Mouse (Mus musculus) liver, embryonic 16.5 days (tissue): ENCODE measurements around the gene Csdc2. TPM values are rescaled to one million over a fixed set of nuclear protein-coding genes. Genes with fewer than 3 reads are reported as not detected.

ENCODE experiments used
- ATAC-seq: fragments of 200-750 bp; cut with Nextera tagmentation; 2 replicates; pipeline ENCODE4 v1.8.0; 2017; ENCODE audit warnings: low read depth, mild to moderate bottlenecking, moderate number of reproducible peaks, moderate library complexity
- H3K27ac ChIP-seq: fragments of 300-500 bp; sonication (generic); 2 replicates; pipeline ENCODE4 v1.5.1; 2014; ENCODE audit warnings: mild to moderate bottlenecking, low read length
- H3K27me3 ChIP-seq: fragments of 300-500 bp; sonication (generic); 2 replicates; pipeline ENCODE4 v1.6.1; 2014; ENCODE audit warnings: low read depth, low read length, mixed read lengths; ENCODE audit not compliant: control insufficient read depth, insufficient read depth
- H3K36me3 ChIP-seq: fragments of 300-500 bp; sonication (generic); 2 replicates; pipeline ENCODE4 v1.6.1; 2014; ENCODE audit warnings: mild to moderate bottlenecking; ENCODE audit not compliant: control insufficient read depth, insufficient read depth
- H3K4me1 ChIP-seq: fragments of 300-500 bp; sonication (generic); 2 replicates; pipeline ENCODE4 v1.6.1; 2014; ENCODE audit warnings: low read depth, low read length, mixed read lengths; ENCODE audit not compliant: control insufficient read depth
- H3K4me2 ChIP-seq: fragments of 300-500 bp; sonication (generic); 2 replicates; pipeline ENCODE4 v1.6.1; 2014; ENCODE audit warnings: low read depth, low read length, mixed read lengths
- H3K4me3 ChIP-seq: fragments of 300-500 bp; sonication (generic); 2 replicates; pipeline ENCODE4 v1.5.1; 2014; ENCODE audit warnings: low read depth, mild to moderate bottlenecking, low read length
- H3K9ac ChIP-seq: fragments of 300-500 bp; sonication (generic); 2 replicates; pipeline ENCODE4 v1.6.1; 2014; ENCODE audit warnings: low read depth, low read length
- H3K9me3 ChIP-seq: fragments of 300-500 bp; sonication (generic); replicated peaks from 2 replicates; pipeline ENCODE4 v1.6.1; 2016; ENCODE audit warnings: low read length; ENCODE audit not compliant: control insufficient read depth
- WGBS: fragments of 180-500 bp; shearing (Covaris S2); extraction: QIAGEN DNeasy Blood & Tissue Kit; methylation state at CpG from one replicate; pipeline ENCODE4 v1.1.7; 2014; ENCODE audit not compliant: insufficient replicate concordance; 5-methylcytosine and 5-hydroxymethylcytosine counted together
- polyA plus RNA-seq: library from polyadenylated mRNA; unstranded; fragments of >200 nt; fragmentation: Nextera tagmentation; extraction: Ambion mirVana; gene quantifications from 2 replicates; pipeline ENCODE4 v1.2.1, GENCODE M21; 2015

Csdc2 gene
- polyA plus RNA-seq, 1 experiment from 2014 or later, result 1.3 TPM

DNA sequence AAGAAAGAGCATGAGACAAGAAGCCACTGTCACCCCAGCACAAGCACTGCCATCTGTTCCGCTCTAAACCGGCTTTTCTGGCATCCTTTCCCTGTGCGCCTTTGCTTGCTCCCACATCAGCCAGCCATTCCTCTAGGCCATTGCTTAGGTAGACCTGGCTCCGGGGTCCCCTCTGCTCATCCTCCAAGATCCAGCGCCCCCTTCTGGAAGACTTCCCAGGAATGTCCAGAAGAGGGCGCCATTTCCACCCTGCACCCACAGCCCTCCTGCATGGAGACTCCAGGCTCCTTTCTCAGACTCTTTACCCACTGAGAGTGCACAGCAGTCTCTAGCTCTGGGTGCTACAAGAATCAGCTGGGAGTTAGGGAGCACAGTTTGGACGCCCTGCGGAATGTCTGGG lies 19.9 kb downstream of the Csdc2 start:
- Histone ChIP-seq H3K4me1 (peaks cover 18% of the 10 kb centered on the region), H3K9ac (no peak overlapping the region), H3K27me3 (no peaks in the 10 kb centered on the region), H3K4me3 (no peak overlapping the region), H3K27ac (no peak overlapping the region), H3K9me3 (no peaks in the 10 kb centered on the region), H3K4me2 (no peak overlapping the region), H3K36me3 (no peaks in the 10 kb centered on the region)
- WGBS, result 57% methylated on average over 8 of the region's 8 CpGs
- no peak for ATAC-seq

DNA sequence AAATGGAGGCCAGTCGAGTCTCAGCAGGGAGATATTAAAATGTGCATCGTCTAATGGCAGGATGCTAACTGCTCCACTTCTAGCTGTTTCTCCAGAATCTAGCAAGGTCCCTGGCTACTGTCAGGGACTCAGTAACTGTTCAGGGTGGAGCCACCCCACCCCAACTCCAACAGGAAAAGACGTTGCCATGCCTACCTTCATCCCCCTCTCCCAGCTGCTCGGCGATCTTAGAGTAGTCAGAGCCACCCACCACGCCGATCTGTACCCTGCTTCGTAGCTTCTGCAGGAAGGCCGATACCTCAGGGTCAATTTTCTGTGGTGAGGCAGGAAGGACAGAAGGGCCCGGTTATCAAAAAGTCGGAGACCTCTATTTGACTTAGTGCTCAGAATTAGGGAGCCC lies 21.0 kb downstream of the Csdc2 start:
- Histone ChIP-seq H3K36me3 (no peaks in the 10 kb centered on the region), H3K4me1 (peaks cover 18% of the 10 kb centered on the region), H3K4me2 (no peak overlapping the region), H3K4me3 (no peak overlapping the region), H3K27me3 (no peaks in the 10 kb centered on the region), H3K9ac (no peak overlapping the region), H3K27ac (no peak overlapping the region), H3K9me3 (no peaks in the 10 kb centered on the region)
- 73% methylated on average over 11 of the region's 11 CpGs for WGBS
- ATAC-seq, result no peak

DNA sequence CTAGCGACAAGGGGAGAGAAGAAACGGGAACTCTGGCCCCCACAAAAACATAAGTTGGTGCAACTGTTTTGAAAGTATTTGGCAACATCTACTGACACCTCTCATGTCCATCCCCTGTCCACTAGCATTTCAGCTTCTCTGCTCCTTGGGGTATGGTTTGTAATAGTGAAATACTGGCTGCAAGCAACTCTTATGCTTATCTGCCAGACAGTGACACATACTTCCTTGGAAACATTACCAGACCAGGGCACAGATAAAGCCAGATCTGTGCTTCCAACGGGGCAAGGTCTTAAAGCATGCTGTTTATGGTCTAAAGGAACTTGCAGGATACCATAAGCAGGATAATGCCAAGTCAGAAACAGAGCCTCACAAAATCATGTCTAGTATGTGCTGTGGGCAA lies 22.3 kb downstream of the Csdc2 start:
- WGBS, result 55% methylated on average over 3 of the region's 3 CpGs
- peaks cover 18% of the 10 kb centered on the region for H3K4me1 ChIP-seq
- H3K4me2 ChIP-seq, result no peak overlapping the region
- no peak overlapping the region for H3K4me3 ChIP-seq
- H3K9ac ChIP-seq, result no peak overlapping the region
- no peaks in the 10 kb centered on the region for H3K9me3 ChIP-seq
- ATAC-seq, result no peak
- no peaks in the 10 kb centered on the region for H3K27me3 ChIP-seq
- no peaks in the 10 kb centered on the region for H3K36me3 ChIP-seq
- peak overlapping the region; percentile 39; the same call in 1 of the 2 replicates for H3K27ac ChIP-seq

DNA sequence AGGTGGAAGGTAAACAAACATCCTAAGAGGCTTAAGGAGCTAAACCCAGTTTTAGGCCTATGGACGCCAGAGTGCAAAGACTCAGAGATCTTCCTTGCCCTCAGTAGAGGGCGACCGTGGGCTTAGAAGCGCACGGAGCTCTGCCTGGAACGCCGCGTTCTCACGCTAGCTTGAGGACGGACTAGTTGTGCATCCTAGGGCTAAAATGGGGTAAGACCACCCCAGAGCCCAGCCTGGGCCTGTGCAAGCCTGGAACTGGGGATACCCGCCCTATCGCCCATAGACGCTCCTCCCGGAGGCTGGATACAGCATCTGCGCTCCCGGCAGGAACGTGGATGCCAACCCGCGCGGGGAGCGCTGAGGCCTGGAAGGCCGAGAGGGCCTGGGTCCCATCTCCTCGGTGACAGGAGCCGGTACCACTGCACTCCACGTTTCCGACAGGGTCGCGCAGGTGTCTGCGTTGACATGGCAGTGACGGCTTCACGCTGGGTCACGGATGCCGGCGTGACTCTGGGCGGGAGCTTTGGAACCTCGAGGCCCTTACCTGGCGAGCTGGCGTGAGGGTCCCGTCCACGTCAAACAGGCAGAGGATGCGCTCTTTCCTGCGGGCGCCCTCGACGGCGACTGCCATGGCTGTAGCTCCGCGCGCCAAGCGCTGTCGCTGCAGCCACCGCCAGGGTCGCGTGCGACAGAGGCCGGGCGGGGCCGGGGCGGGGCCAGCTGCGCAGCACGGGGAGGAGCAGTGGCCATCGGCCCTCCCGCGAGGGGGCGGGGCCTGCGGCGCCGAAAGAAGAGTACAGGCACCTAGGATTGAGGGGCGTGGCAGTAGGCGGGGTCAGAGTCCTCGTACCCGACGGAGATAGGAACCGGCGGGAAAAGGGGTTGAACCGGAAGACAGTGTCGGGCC lies 23.9 kb downstream of the Csdc2 start, which contains the start of gene Pmm1:
Gene Pmm1 (minus strand): TSS at position 760 of the 907 bp plus-strand sequence.
- Histone ChIP-seq H3K27ac (peak within 1 kb of the TSS; percentile 76), H3K4me1 (peaks cover 18% of the 10 kb centered on the region), H3K36me3 (no peaks in the 10 kb centered on the region), H3K9ac (peak within 1 kb of the TSS; percentile 72), H3K4me2 (peak within 1 kb of the TSS; percentile 98), H3K9me3 (no peaks in the 10 kb centered on the region), H3K27me3 (no peaks in the 10 kb centered on the region), H3K4me3 (peak within 1 kb of the TSS; percentile 70)
- ATAC-seq, result peak; percentile 97
- WGBS, result under 1% methylated on average over 77 of the region's 77 CpGs

DNA sequence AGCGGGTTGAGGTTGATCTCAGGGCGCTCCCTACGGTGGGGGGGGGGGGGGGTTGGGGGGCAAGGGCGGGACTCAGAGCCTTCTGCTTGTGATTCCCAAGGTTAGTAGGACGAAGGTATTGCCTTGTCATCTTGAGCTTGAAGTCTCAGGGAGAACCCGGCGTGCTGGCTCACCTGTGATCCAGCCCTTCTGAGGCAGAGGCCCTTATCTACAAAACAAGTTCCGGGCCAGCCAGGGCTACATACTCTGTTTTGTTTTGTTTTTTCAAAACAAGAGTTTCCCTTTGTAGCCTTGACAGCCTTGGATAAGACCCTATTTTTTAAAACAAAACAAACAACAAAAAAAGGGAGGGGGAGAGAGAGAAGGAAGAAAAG lies 24.5 kb downstream of the Csdc2 start:
- Histone ChIP-seq H3K4me1 (peaks cover 18% of the 10 kb centered on the region), H3K27ac (peak overlapping the region; percentile 76), H3K36me3 (no peaks in the 10 kb centered on the region), H3K4me2 (peak overlapping the region; percentile 98), H3K9ac (peak overlapping the region; percentile 60), H3K9me3 (no peaks in the 10 kb centered on the region), H3K27me3 (no peaks in the 10 kb centered on the region), H3K4me3 (peak overlapping the region; percentile 70)
- ATAC-seq, result peak; percentile 59
- WGBS, result 0% methylated on average over 6 of the region's 8 CpGs

DNA sequence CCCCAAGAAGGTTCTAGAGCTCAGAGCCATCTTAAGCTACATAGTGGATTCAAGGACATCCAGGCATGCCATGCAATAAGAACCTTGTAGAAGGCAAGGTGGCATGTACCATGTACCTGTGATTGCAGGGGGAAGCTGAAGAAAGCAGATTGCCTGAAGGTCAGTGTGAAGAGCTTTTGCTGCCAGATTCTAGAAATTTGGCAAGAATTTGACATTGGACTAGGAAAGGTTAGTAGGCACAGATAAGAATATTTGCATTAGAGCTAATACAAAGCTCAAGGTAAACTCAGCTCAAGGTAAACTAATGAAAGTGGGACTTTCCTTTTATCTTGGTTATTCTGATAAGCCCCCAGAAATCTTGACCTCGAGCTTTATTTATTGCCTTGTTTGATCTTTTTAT lies 27.7 kb downstream of the Csdc2 start:
- Histone ChIP-seq H3K4me1 (peaks cover 14% of the 10 kb centered on the region), H3K4me3 (no peak overlapping the region), H3K9me3 (no peaks in the 10 kb centered on the region), H3K9ac (no peak overlapping the region), H3K36me3 (no peaks in the 10 kb centered on the region), H3K4me2 (no peak overlapping the region), H3K27me3 (no peaks in the 10 kb centered on the region), H3K27ac (no peak overlapping the region)
- ATAC-seq, result no peak
- WGBS, result 29% methylated on average over 1 of the region's 1 CpGs

DNA sequence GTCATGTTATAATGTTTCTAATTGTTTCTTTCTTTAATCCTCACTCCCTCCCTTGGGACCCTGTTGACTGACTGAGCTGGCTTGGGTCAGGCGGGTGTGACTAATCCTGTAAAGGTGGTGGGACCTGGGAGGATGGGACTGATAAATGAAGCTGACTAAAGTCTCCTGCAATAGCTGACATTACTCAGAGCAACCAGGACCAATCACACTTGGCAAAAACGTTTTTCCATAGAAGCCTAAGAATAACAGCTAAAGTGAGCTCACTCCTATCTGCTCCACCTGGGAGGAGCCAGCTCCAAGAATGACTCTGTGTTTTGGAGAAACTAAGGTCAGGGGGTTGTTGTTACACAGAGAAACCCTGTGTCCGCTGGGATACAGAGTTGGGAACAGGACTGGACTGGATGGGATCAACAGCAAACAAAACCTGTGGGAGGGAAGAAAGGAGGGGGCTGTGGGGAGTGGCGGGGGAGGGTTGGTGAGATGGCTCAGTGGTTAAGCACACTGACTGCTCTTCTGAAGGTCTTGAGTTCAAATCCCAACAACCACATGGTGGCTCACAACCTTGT lies 28.5 kb downstream of the Csdc2 start:
- no peaks in the 10 kb centered on the region for H3K27me3 ChIP-seq
- no peak for ATAC-seq
- H3K9me3 ChIP-seq, result no peaks in the 10 kb centered on the region
- H3K4me1 ChIP-seq, result peaks cover 12% of the 10 kb centered on the region
- no peak overlapping the region for H3K4me3 ChIP-seq
- WGBS, result 46% methylated on average over 4 of the region's 4 CpGs
- no peaks in the 10 kb centered on the region for H3K36me3 ChIP-seq
- H3K4me2 ChIP-seq, result no peak overlapping the region
- H3K9ac ChIP-seq, result no peak overlapping the region
- H3K27ac ChIP-seq, result no peak overlapping the region

DNA sequence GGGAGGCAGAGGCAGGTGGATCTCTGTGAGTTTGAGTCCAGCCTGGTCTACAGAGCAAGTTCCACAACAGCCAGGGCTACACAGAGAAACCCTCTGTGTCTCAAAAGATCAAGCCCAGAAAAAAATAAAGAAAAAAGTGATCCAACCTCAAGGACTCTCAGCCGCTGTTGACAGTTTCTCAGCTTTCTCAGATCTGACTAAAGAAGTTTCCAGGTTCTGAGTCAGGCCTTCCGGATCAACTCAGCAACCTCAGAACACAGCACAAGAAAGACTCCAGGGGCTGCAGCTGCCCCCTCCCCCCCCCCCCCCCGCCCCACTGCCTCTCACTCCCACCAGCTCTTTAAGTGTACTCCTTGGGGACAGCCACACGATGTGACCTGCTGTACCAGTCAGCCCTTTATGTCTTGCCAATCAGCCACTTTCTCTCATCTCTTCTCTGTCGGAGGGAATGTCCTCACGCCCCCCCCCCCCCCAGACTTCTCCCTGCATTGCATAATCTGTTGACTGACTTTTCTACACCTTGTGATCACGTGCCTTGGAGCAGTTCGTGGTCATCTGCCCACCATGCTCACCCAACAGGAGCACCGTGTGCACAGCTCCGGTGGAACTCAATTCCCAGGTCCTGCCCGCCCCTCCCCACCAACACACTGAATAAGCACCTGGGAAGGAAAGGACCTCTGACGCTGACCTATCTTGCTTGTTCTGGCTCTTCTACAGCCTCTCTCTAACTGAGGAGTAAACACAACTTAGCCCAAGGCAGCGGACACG lies 29.7 kb downstream of the Csdc2 start:
- no peak for ATAC-seq
- Histone ChIP-seq H3K9me3 (no peaks in the 10 kb centered on the region), H3K27me3 (no peaks in the 10 kb centered on the region), H3K9ac (no peak overlapping the region), H3K4me2 (no peak overlapping the region), H3K4me1 (peaks cover 7% of the 10 kb centered on the region), H3K27ac (no peak overlapping the region), H3K4me3 (no peak overlapping the region), H3K36me3 (no peaks in the 10 kb centered on the region)
- whole genome bisulfite sequencing, result 63% methylated on average over 13 of the region's 14 CpGs
